Mouse (Mus musculus) heart, embryonic 11.5 days (tissue): ENCODE data around the gene Oas1d. TPM values are rescaled to one million over a fixed set of nuclear protein-coding genes. Genes with fewer than 3 reads are reported as not detected.
"Not testable (repeated sequence)": the region's sequence is repeated elsewhere in the genome, so short reads cannot be mapped to it uniquely, and the experiment has no call there.

Source experiments
- ATAC-seq: fragments of 200-750 bp; cut with Nextera tagmentation; replicated peaks from 2 replicates; pipeline ENCODE4 v1.8.0; 2017; ENCODE audit warnings: moderate library complexity; ENCODE audit not compliant: insufficient number of reproducible peaks, low FRiP score, low TSS enrichment
- H3K27ac ChIP-seq: fragments of 300-500 bp; sonication (generic); 2 replicates; pipeline ENCODE4 v1.5.1; 2014; ENCODE audit warnings: mild to moderate bottlenecking, low read depth, low read length
- H3K27me3 ChIP-seq: fragments of 300-500 bp; sonication (generic); 2 replicates; pipeline ENCODE4 v1.6.1; 2014; ENCODE audit warnings: mild to moderate bottlenecking, low read length, mixed read lengths; ENCODE audit not compliant: control insufficient read depth, insufficient read depth
- H3K36me3 ChIP-seq: fragments of 300-500 bp; sonication (generic); 2 replicates; pipeline ENCODE4 v1.6.1; 2014; ENCODE audit warnings: mild to moderate bottlenecking, low read length, moderate library complexity, mixed read lengths; ENCODE audit not compliant: control insufficient read depth, insufficient read depth
- H3K4me1 ChIP-seq: fragments of 300-500 bp; sonication (generic); 2 replicates; pipeline ENCODE4 v1.6.1; 2014; ENCODE audit warnings: low read length; ENCODE audit not compliant: control insufficient read depth, insufficient read depth
- H3K4me2 ChIP-seq: fragments of 300-500 bp; sonication (generic); 2 replicates; pipeline ENCODE4 v1.6.1; 2014; ENCODE audit warnings: mild to moderate bottlenecking, moderate library complexity
- H3K4me3 ChIP-seq: fragments of 300-500 bp; sonication (generic); 2 replicates; pipeline ENCODE4 v1.5.1; 2014; ENCODE audit warnings: low read depth, low read length
- H3K9ac ChIP-seq: fragments of 300-500 bp; sonication (generic); 2 replicates; pipeline ENCODE4 v1.6.1; 2014; ENCODE audit warnings: mild to moderate bottlenecking, low read depth, low read length, moderate library complexity
- H3K9me3 ChIP-seq: fragments of 300-500 bp; sonication (generic); replicated peaks from 2 replicates; pipeline ENCODE4 v1.6.1; 2016; ENCODE audit warnings: low read length; ENCODE audit not compliant: control insufficient read depth
- whole genome bisulfite sequencing: fragments of 180-500 bp; shearing (Covaris S2); extraction: QIAGEN DNeasy Blood & Tissue Kit; methylation state at CpG from one replicate; pipeline ENCODE4 v1.1.7; 2014; ENCODE audit not compliant: insufficient replicate concordance; 5-methylcytosine and 5-hydroxymethylcytosine counted together
- polyA plus RNA-seq: library from polyadenylated mRNA; unstranded; fragments of >200 nt; fragmentation: Nextera tagmentation; extraction: Ambion mirVana; gene quantifications from 2 replicates; pipeline ENCODE4 v1.2.1, GENCODE M21; 2014

Gene Oas1d
- not detected in 2 replicates for polyA plus RNA-seq

DNA sequence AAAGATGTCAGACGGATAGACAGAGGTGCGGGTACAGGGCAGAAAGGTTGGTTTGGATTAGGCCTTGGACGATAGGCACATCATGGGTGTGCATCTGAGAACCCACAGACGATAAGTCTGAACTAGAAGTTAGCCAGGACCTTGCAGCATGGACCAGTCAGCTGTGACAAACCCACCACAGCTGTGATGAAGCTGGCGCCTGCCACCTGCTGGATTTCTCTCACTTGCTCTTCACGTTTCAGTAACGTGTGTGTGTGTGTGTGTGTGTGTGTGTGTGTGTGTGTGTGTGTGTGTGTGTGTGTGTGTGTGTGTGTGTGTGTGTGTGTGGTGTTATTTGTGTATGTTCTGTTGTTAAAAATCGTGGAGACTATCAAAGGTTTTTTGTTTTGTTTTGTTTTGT, at the start of gene Oas1d:
Gene Oas1d, plus strand, starts transcription at position 333 of the 400 bp plus-strand sequence.
- not testable (repeated sequence) for H3K4me1 ChIP-seq, H3K4me2 ChIP-seq, ATAC-seq, H3K27me3 ChIP-seq, H3K36me3 ChIP-seq, H3K4me3 ChIP-seq, H3K27ac ChIP-seq, H3K9ac ChIP-seq, H3K9me3 ChIP-seq
- WGBS, result 44% methylated on average over 8 of the region's 8 CpGs

DNA sequence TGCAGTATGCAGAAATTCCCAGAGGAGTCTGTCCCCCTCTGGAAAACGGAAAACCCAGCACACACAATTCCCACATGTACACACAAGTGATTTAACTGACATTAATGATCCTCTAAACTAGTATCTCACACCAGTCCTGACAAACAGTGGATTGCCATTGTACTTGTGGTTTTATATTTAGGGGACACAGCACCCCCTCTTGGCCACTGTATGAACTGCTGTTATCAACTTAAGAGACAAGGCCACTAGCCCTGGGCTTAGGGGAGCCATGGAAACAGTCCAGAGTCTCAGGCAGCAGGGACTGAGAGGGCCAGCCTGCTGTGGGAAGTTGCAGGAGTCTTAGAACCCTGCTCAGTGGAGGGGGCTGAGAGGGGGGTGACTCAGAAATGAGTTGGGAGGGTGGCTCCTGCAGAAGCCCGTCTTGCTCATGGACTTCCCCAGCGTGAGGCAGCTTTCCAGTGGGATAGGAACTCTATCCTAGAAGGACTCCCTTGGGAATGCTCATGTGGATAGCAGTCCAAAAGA, 48.9 kb upstream of the Oas1d start:
- ATAC-seq, result no peak
- Histone ChIP-seq H3K4me3 (no peak overlapping the region), H3K9me3 (no peaks in the 10 kb centered on the region), H3K36me3 (no peaks in the 10 kb centered on the region), H3K4me1 (no peaks in the 10 kb centered on the region), H3K27ac (no peak overlapping the region), H3K27me3 (no peaks in the 10 kb centered on the region), H3K9ac (no peak overlapping the region), H3K4me2 (no peak overlapping the region)
- WGBS, result 63% methylated on average over 3 of the region's 3 CpGs

DNA sequence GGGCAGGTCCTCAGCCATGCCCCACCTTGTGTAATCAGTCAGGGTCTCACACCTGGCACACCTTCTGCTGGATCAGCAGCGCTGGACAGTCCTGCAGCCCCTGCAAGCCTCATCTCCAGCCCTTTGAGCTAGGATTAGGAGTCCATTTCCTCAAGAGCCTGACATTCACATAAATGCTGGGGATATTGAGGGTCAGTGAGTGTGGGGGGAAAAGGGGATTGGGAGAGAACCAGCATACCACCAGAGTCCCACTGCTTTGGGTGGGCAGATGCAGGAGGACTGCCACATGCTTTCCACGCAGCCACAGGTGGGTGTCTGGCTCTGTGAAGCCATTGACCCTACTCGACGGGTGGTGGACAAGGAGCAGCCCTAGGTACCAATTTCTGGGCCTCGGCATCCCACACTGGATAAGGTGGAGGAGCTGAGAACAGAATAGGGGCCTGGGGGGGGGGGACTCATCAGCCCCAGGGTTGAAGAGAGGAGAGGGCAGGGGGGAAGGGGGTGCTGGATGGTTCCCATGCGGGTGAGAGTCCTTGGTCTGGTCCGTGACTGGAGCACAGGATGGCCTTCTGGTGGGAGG, 44.8 kb upstream of the Oas1d start:
- H3K27me3 ChIP-seq, result 0 out of 2 replicates have a peak, but pooled peaks cover 3% of the 10 kb centered on the region
- no peak overlapping the region for H3K4me2 ChIP-seq
- no peak overlapping the region for H3K4me3 ChIP-seq
- H3K9ac ChIP-seq, result no peak overlapping the region
- WGBS, result 72% methylated on average over 7 of the region's 7 CpGs
- no peak overlapping the region for H3K27ac ChIP-seq
- no peaks in the 10 kb centered on the region for H3K9me3 ChIP-seq
- ATAC-seq, result no peak
- no peaks in the 10 kb centered on the region for H3K4me1 ChIP-seq
- H3K36me3 ChIP-seq, result no peaks in the 10 kb centered on the region

DNA sequence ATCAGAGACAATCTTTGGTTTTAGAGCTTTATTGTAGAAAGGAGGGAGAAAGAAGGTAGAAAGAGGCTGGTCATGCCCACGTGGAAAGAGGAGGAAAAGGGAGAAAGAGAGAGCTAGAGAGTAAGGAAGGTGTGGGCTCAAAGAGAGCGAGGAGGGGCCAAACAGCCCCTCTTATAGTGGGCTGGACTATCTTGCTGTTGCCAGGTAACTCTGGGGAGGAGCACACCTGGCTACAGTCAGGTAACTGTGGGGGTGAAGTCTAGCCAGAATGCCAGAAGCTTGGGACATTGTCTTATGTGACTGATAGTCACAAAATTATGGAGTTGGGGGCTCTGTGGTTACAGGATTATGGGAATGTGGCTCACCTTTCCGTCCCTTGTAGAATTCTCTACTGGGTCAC, 44.3 kb upstream of the Oas1d start:
- Histone ChIP-seq H3K4me2 (no peak overlapping the region), H3K36me3 (no peaks in the 10 kb centered on the region), H3K27me3 (0 out of 2 replicates have a peak, but pooled peaks cover 3% of the 10 kb centered on the region), H3K4me3 (no peak overlapping the region), H3K27ac (no peak overlapping the region), H3K9me3 (no peaks in the 10 kb centered on the region), H3K9ac (no peak overlapping the region), H3K4me1 (no peaks in the 10 kb centered on the region)
- 58% methylated on average over 3 of the region's 3 CpGs for WGBS
- no peak for ATAC-seq

DNA sequence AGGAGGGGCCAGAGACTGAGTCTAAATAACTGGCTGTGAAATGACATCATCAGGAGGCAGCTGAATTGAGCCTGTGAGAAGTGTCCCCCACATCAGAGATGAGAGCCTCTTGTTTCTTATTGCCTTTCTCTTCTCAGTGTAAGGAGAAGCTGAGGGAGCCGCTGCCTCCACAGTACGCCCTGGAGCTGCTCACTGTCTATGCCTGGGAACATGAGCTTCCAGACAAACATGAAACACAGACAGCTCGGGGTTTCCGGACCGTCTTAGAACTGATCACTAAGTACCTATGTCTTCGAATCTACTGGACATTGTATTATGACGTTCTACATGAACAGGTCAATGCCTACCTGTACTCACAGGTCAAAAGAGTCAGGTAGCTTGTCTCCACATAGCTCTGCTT, 43.6 kb upstream of the Oas1d start:
- no peak for ATAC-seq
- Histone ChIP-seq H3K36me3 (no peaks in the 10 kb centered on the region), H3K9ac (no peak overlapping the region), H3K27ac (no peak overlapping the region), H3K4me3 (no peak overlapping the region), H3K9me3 (no peaks in the 10 kb centered on the region), H3K4me2 (no peak overlapping the region), H3K27me3 (0 out of 2 replicates have a peak, but pooled peaks cover 3% of the 10 kb centered on the region), H3K4me1 (no peaks in the 10 kb centered on the region)
- 77% methylated on average over 7 of the region's 7 CpGs for WGBS

DNA sequence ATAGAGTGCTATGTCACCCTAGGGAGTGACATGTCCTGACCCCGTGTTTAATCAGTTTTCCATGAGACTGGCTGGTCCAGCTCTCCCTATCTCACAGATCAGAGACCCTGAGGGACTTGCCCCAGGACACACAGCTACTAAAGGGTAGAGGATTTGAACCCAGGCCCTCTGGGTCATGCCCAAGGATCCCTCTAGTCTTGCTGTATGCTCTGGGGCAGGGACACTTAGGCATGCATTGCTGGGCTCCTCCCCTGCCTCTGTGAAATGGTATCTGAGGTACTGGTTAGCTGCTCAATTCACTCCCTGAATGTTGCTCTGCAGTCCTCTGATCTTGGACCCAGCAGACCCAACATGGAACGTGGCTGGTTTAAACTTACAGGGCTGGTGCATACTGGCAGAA, 42.9 kb upstream of the Oas1d start:
- no peak overlapping the region for H3K4me3 ChIP-seq
- H3K4me2 ChIP-seq, result no peak overlapping the region
- H3K27me3 ChIP-seq, result 0 out of 2 replicates have a peak, but pooled peaks cover 3% of the 10 kb centered on the region
- no peaks in the 10 kb centered on the region for H3K4me1 ChIP-seq
- H3K9me3 ChIP-seq, result no peaks in the 10 kb centered on the region
- no peak overlapping the region for H3K9ac ChIP-seq
- H3K36me3 ChIP-seq, result no peaks in the 10 kb centered on the region
- ATAC-seq, result no peak
- no peak overlapping the region for H3K27ac ChIP-seq
- WGBS, result 42% methylated on average over 2 of the region's 2 CpGs

GRCm38 (mm10) chr5:120876839-120877238, 37.5 kb upstream of the Oas1d start:
- not testable (repeated sequence) for H3K9me3 ChIP-seq, H3K36me3 ChIP-seq, H3K4me2 ChIP-seq, H3K27me3 ChIP-seq, ATAC-seq, H3K4me3 ChIP-seq, H3K27ac ChIP-seq, H3K9ac ChIP-seq, H3K4me1 ChIP-seq
- WGBS, result 67% methylated on average over 2 of the region's 3 CpGs

DNA sequence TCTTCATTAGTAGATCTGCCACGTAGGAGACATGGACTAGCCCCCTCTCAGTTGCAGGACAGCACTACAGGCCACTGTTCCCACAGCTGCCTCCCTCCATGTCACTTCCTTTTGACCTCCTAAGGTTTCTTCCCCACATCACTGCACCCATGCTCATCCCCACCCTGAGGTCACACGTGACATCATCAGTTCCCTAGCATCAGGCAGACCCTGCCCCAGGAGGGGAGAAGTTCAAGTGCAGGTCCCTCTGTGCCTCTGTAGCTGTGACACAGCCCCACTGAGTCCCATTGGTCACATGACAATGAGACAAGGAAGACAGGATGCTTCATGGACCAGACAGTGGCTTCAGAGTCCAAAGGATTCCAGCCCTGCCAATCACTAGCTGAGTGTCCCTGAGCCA, 36.9 kb upstream of the Oas1d start:
- not testable (repeated sequence) for ATAC-seq
- 71% methylated on average over 2 of the region's 2 CpGs for WGBS

GRCm38 (mm10) chr5:120878803-120879202, 35.5 kb upstream of the Oas1d start:
- H3K4me2 ChIP-seq, H3K9ac ChIP-seq, H3K4me3 ChIP-seq, H3K9me3 ChIP-seq, ATAC-seq, H3K36me3 ChIP-seq, H3K27ac ChIP-seq, H3K4me1 ChIP-seq, H3K27me3 ChIP-seq: not testable (repeated sequence)
- 46% methylated on average over 2 of the region's 2 CpGs for WGBS

More for the DNA sequence above, 36.9 kb upstream of the Oas1d start:
- H3K4me2 ChIP-seq, H3K9ac ChIP-seq, H3K4me1 ChIP-seq, H3K36me3 ChIP-seq, H3K27me3 ChIP-seq, H3K9me3 ChIP-seq, H3K4me3 ChIP-seq, H3K27ac ChIP-seq: not testable (repeated sequence)
